Mouse (Mus musculus) kidney, postnatal 0 days (tissue): Measurements from ENCODE around the gene Fbxo2. TPM values are rescaled to one million over a fixed set of nuclear protein-coding genes. Genes with fewer than 3 reads are reported as not detected.

ENCODE experiments used
- ATAC-seq: fragments of 200-750 bp; cut with Nextera tagmentation; replicated peaks from 2 replicates; pipeline ENCODE4 v1.8.0; 2017; ENCODE audit warnings: low read depth, moderate number of reproducible peaks, moderate TSS enrichment, moderate library complexity; ENCODE audit not compliant: low FRiP score
- DNase-seq: peaks from one replicate; pipeline ENCODE4 v3.0.0-alpha.2; 2016; ENCODE audit warnings: low spot score
- H3K27ac ChIP-seq: fragments of 300-500 bp; sonication (generic); 2 replicates; pipeline ENCODE4 v1.5.1; 2014; ENCODE audit warnings: mild to moderate bottlenecking
- H3K27me3 ChIP-seq: fragments of 300-500 bp; sonication (generic); 2 replicates; pipeline ENCODE4 v1.6.1; 2014; ENCODE audit warnings: low read length, mixed read lengths; ENCODE audit not compliant: insufficient read depth
- H3K36me3 ChIP-seq: fragments of 300-500 bp; sonication (generic); 2 replicates; pipeline ENCODE4 v1.6.1; 2014; ENCODE audit warnings: low read length, mixed read lengths; ENCODE audit not compliant: insufficient read depth
- H3K4me1 ChIP-seq: fragments of 300-500 bp; sonication (generic); replicated peaks from 2 replicates; pipeline ENCODE4 v1.6.1; 2014; ENCODE audit warnings: antibody characterized with exemption, low read length, mixed read lengths; ENCODE audit not compliant: insufficient read depth
- H3K4me2 ChIP-seq: fragments of 300-500 bp; sonication (generic); 2 replicates; pipeline ENCODE4 v1.6.1; 2014; ENCODE audit warnings: mild to moderate bottlenecking, low read length, moderate library complexity, mixed read lengths
- H3K4me3 ChIP-seq: fragments of 300-500 bp; sonication (generic); replicated peaks from 2 replicates; pipeline ENCODE4 v1.5.1; 2014; ENCODE audit warnings: low read depth, low read length
- H3K9ac ChIP-seq: fragments of 300-500 bp; sonication (generic); 2 replicates; pipeline ENCODE4 v1.6.1; 2014; ENCODE audit warnings: low read depth, low read length
- H3K9me3 ChIP-seq: fragments of 300-500 bp; sonication (generic); replicated peaks from 2 replicates; pipeline ENCODE4 v1.6.1; 2016; ENCODE audit warnings: low read length, inconsistent platforms, mixed read lengths
- CTCF ChIP-seq: IDR thresholded peaks from 2 replicates; pipeline ENCODE4 v1.5.1; 2016; ENCODE audit warnings: antibody characterized with exemption, low read depth, mild to moderate bottlenecking, moderate library complexity
- WGBS: fragments of 180-500 bp; shearing (Covaris S2); extraction: QIAGEN DNeasy Blood & Tissue Kit; methylation state at CpG from one replicate; pipeline ENCODE4 v1.1.7; 2014; 5-methylcytosine and 5-hydroxymethylcytosine counted together
- polyA plus RNA-seq: library from polyadenylated mRNA; unstranded; fragments of >200 nt; fragmentation: Nextera tagmentation; extraction: Ambion mirVana; gene quantifications from 2 replicates; pipeline ENCODE4 v1.2.1, GENCODE M21; 2015

The Fbxo2 gene
- polyA plus RNA-seq, 1 experiment from 2014 or later: 3.7 TPM

GRCm38 (mm10) chr4:148194400-148194799, 34.0 kb downstream of the Fbxo2 start:
- Histone ChIP-seq H3K4me2 (no peak overlapping the region), H3K9ac (no peak overlapping the region), H3K4me3 (no peak overlapping the region), H3K36me3 (no peaks in the 10 kb centered on the region), H3K27ac (no peak overlapping the region), H3K4me1 (no peaks in the 10 kb centered on the region), H3K27me3 (no peaks in the 10 kb centered on the region), H3K9me3 (no peaks in the 10 kb centered on the region)
- no peak for DNase-seq
- TF ChIP-seq CTCF: no peak
- ATAC-seq: no peak

- 30% methylated on average over 10 of the region's 10 CpGs for WGBS
- no peak overlapping the region for H3K4me2 ChIP-seq
- no peak for ATAC-seq
These were observed 38.3 kb downstream of the Fbxo2 start for GRCm38 (mm10) chr4:148198721-148199120.

GRCm38 (mm10) chr4:148203557-148203956, 43.1 kb downstream of the Fbxo2 start:
- no peaks in the 10 kb centered on the region for H3K27me3 ChIP-seq
- H3K4me2 ChIP-seq: no peak overlapping the region
- TF ChIP-seq CTCF: no peak
- DNase-seq (no peak), ATAC-seq (no peak)
- H3K36me3 ChIP-seq: no peaks in the 10 kb centered on the region
- H3K4me3 ChIP-seq: no peak overlapping the region
- H3K9ac ChIP-seq: no peak overlapping the region
- no peak overlapping the region for H3K27ac ChIP-seq
- H3K4me1 ChIP-seq: no peaks in the 10 kb centered on the region
- WGBS: 88% methylated on average over 2 of the region's 2 CpGs
- no peaks in the 10 kb centered on the region for H3K9me3 ChIP-seq

More at GRCm38 (mm10) chr4:148198721-148199120, 38.3 kb downstream of the Fbxo2 start:
- no peak overlapping the region for H3K27ac ChIP-seq
- no peaks in the 10 kb centered on the region for H3K27me3 ChIP-seq
- no peaks in the 10 kb centered on the region for H3K9me3 ChIP-seq
- H3K4me1 ChIP-seq: no peaks in the 10 kb centered on the region
- no peak for TF ChIP-seq CTCF
- DNase-seq: no peak
- no peak overlapping the region for H3K4me3 ChIP-seq
- no peak overlapping the region for H3K9ac ChIP-seq
- no peaks in the 10 kb centered on the region for H3K36me3 ChIP-seq

GRCm38 (mm10) chr4:148204061-148204872, 43.8 kb downstream of the Fbxo2 start:
- DNase-seq (no peak), ATAC-seq (no peak)
- Histone ChIP-seq H3K27ac (no peak overlapping the region), H3K9me3 (no peaks in the 10 kb centered on the region), H3K4me3 (no peak overlapping the region), H3K36me3 (no peaks in the 10 kb centered on the region), H3K9ac (no peak overlapping the region), H3K27me3 (no peaks in the 10 kb centered on the region), H3K4me1 (no peaks in the 10 kb centered on the region), H3K4me2 (no peak overlapping the region)
- 63% methylated on average over 15 of the region's 15 CpGs for WGBS
- no peak for TF ChIP-seq CTCF

- no peak overlapping the region for H3K9ac ChIP-seq
- no peak overlapping the region for H3K4me3 ChIP-seq
- H3K36me3 ChIP-seq: no peaks in the 10 kb centered on the region
- H3K27me3 ChIP-seq: no peaks in the 10 kb centered on the region
- no peaks in the 10 kb centered on the region for H3K9me3 ChIP-seq
- no peak overlapping the region for H3K4me2 ChIP-seq
- no peak overlapping the region for H3K27ac ChIP-seq
- 41% methylated on average over 6 of the region's 6 CpGs for WGBS
- DNase-seq (no peak), ATAC-seq (no peak)
- TF ChIP-seq CTCF: no peak
- no peaks in the 10 kb centered on the region for H3K4me1 ChIP-seq
These were observed 44.4 kb downstream of the Fbxo2 start for GRCm38 (mm10) chr4:148204873-148205232.

GRCm38 (mm10) chr4:148214460-148215136, 54.2 kb downstream of the Fbxo2 start:
- Histone ChIP-seq H3K4me2 (no peak overlapping the region), H3K9ac (no peak overlapping the region), H3K4me3 (no peak overlapping the region), H3K36me3 (no peaks in the 10 kb centered on the region), H3K27ac (no peak overlapping the region), H3K27me3 (no peaks in the 10 kb centered on the region), H3K9me3 (no peaks in the 10 kb centered on the region), H3K4me1 (no peaks in the 10 kb centered on the region)
- WGBS: 51% methylated on average over 5 of the region's 5 CpGs
- ATAC-seq (no peak; the same call in 1 of the 2 replicates), DNase-seq (no peak)
- TF ChIP-seq CTCF: no peak
